Mouse (Mus musculus) ES-E14 (cell line): ENCODE measurements at regions not wholly inside any gene's neighbourhood (a gene's known extent, or its start where the extent isn't known, plus 50 kb on each side); places are given as distances from the start of the nearest gene placed in this dataset.

Experiments
- DNase-seq: peaks from one replicate; pipeline ENCODE4 v3.0.0-alpha.2; 2013; ENCODE audit warnings: low read depth, low spot score
- H3K27ac ChIP-seq: 2 replicates; pipeline ENCODE4 v1.5.1; 2012; ENCODE audit warnings: low read depth, mild to moderate bottlenecking, low read length, moderate library complexity, mixed read lengths; ENCODE audit not compliant: poor library complexity, insufficient read depth, severe bottlenecking
- H3K36me3 ChIP-seq: 2 replicates; pipeline ENCODE4 v1.6.1; 2012; ENCODE audit warnings: mild to moderate bottlenecking, low read length, moderate library complexity, mixed read lengths; ENCODE audit not compliant: control insufficient read depth, poor library complexity, insufficient read depth, severe bottlenecking
- H3K4me1 ChIP-seq, 2 experiments: fragments of 150-350 bp in 1 of 2; sonication (generic) in 1 of 2; 2 replicates each; pipeline ENCODE4 v1.6.1; 2012; ENCODE audit warnings: low read length in 2 of 2, mild to moderate bottlenecking in 1 of 2, mixed read lengths in 1 of 2; ENCODE audit not compliant: control insufficient read depth in 2 of 2, insufficient read depth in 2 of 2, poor library complexity in 1 of 2
- H3K4me3 ChIP-seq, 2 experiments: fragments of 150-350 bp in 1 of 2; sonication (generic) in 1 of 2; 2 replicates each; pipeline ENCODE4 v1.5.1; 2012; ENCODE audit warnings: low read length in 2 of 2, low read depth in 1 of 2, mild to moderate bottlenecking in 1 of 2, mixed read lengths in 1 of 2; ENCODE audit not compliant: insufficient read depth in 1 of 2, poor library complexity in 1 of 2, severe bottlenecking in 1 of 2
- H3K9ac ChIP-seq: 2 replicates; pipeline ENCODE4 v1.6.1; 2012; ENCODE audit warnings: low read depth, mild to moderate bottlenecking, low read length, mixed read lengths; ENCODE audit not compliant: poor library complexity, insufficient read depth, severe bottlenecking
- H3K9me3 ChIP-seq: fragments of 150-350 bp; sonication (generic); 2 replicates; pipeline ENCODE4 v1.6.1; 2012; ENCODE audit warnings: low read depth, mild to moderate bottlenecking, low read length; ENCODE audit not compliant: control insufficient read depth, insufficient read depth
- CHD2 ChIP-seq: IDR thresholded peaks from 2 replicates; pipeline ENCODE4 v1.6.1; 2014; ENCODE audit warnings: mild to moderate bottlenecking, low read depth, low read length, inconsistent platforms
- HCFC1 ChIP-seq: IDR thresholded peaks from 2 replicates; pipeline ENCODE4 v1.6.1; 2012; ENCODE audit warnings: low read length, inconsistent platforms, borderline replicate concordance; ENCODE audit not compliant: insufficient read depth
- MAFK ChIP-seq: IDR thresholded peaks from 2 replicates; pipeline ENCODE4 v1.6.1; 2014; ENCODE audit warnings: mild to moderate bottlenecking, low read depth, low read length, inconsistent platforms; ENCODE audit not compliant: insufficient read depth
- ZC3H11A ChIP-seq: IDR thresholded peaks from 2 replicates; pipeline ENCODE4 v1.6.1; 2012; ENCODE audit warnings: low read depth, mild to moderate bottlenecking, inconsistent platforms, low read length, borderline replicate concordance
- ZNF384 ChIP-seq: IDR thresholded peaks from 2 replicates; pipeline ENCODE4 v1.6.1; 2012; ENCODE audit warnings: low read depth, low read length, inconsistent platforms
- in situ Hi-C, 2 experiments: fragments of 600-800 bp; cut with MboI; formaldehyde crosslinking; loops; one replicate each; pipeline ENCODE4 v1.15.1; 2025; ENCODE audit warnings: low sequenced_read_pairs in 2 of 2, inconsistent platforms in 1 of 2; ENCODE audit not compliant: unreplicated experiment in 2 of 2

GRCm38 (mm10) chr14:66584699-66585098 lies 575.7 kb upstream of the Gulo start:
- Histone ChIP-seq H3K27ac (no peak overlapping the region), H3K9ac (no peak overlapping the region), H3K4me1 (no peaks in the 10 kb centered on the region), H3K36me3 (no peaks in the 10 kb centered on the region), H3K9me3 (no peaks in the 10 kb centered on the region), H3K4me3 (no peak overlapping the region)
- in situ Hi-C loops = no loop called here
- TF ChIP-seq ZNF384 (no peak), MAFK (no peak), ZC3H11A (no peak), HCFC1 (no peak), CHD2 (no peak)
- DNase-seq = no peak

- H3K27ac ChIP-seq = no peak overlapping the region
- no peaks in the 10 kb centered on the region for H3K4me1 ChIP-seq
- TF ChIP-seq HCFC1 (no peak), ZNF384 (no peak), CHD2 (no peak), ZC3H11A (no peak), MAFK (no peak)
- H3K9ac ChIP-seq = no peak overlapping the region
- H3K9me3 ChIP-seq = no peaks in the 10 kb centered on the region
- no peaks in the 10 kb centered on the region for H3K36me3 ChIP-seq
- no peak for DNase-seq
- H3K4me3 ChIP-seq = no peak overlapping the region
- in situ Hi-C loops = no loop called here
Observed at GRCm38 (mm10) chr14:66579904-66580492, 571.0 kb upstream of the Gulo start.

- no peak for TF ChIP-seq MAFK
- no peak for TF ChIP-seq CHD2
- no peak for TF ChIP-seq HCFC1
- no peak for TF ChIP-seq ZNF384
- TF ChIP-seq ZC3H11A = no peak
- H3K4me1 ChIP-seq = no peaks in the 10 kb centered on the region
- in situ Hi-C loops = no loop called here
- H3K9me3 ChIP-seq = no peaks in the 10 kb centered on the region
- no peak for DNase-seq
- no peak overlapping the region for H3K27ac ChIP-seq
- H3K9ac ChIP-seq = no peak overlapping the region
- no peaks in the 10 kb centered on the region for H3K36me3 ChIP-seq
- H3K4me3 ChIP-seq = no peak overlapping the region
Observed at GRCm38 (mm10) chr14:66566600-66566999, 557.6 kb upstream of the Gulo start.

GRCm38 (mm10) chr14:66562744-66563143 lies 553.7 kb upstream of the Gulo start:
- DNase-seq = no peak
- Histone ChIP-seq H3K4me3 (no peak overlapping the region), H3K27ac (no peak overlapping the region), H3K9ac (no peak overlapping the region), H3K9me3 (no peaks in the 10 kb centered on the region), H3K4me1 (no peaks in the 10 kb centered on the region), H3K36me3 (no peaks in the 10 kb centered on the region)
- TF ChIP-seq HCFC1 (no peak), ZNF384 (no peak), MAFK (no peak), ZC3H11A (no peak), CHD2 (no peak)
- in situ Hi-C loops = no loop called here

- in situ Hi-C loops = no loop called here
- H3K36me3 ChIP-seq = no peaks in the 10 kb centered on the region
- H3K4me3 ChIP-seq = no peak overlapping the region
- TF ChIP-seq ZC3H11A (no peak), ZNF384 (no peak), HCFC1 (no peak), MAFK (no peak), CHD2 (no peak)
- no peak overlapping the region for H3K9ac ChIP-seq
- no peaks in the 10 kb centered on the region for H3K4me1 ChIP-seq
- no peak overlapping the region for H3K27ac ChIP-seq
- no peaks in the 10 kb centered on the region for H3K9me3 ChIP-seq
- no peak for DNase-seq
Observed at GRCm38 (mm10) chr14:66561715-66562114, 552.7 kb upstream of the Gulo start.
